Mouse (Mus musculus) cortical plate, adult 2 months (tissue): ENCODE results near the gene Map2.

Experiments
- CTCF ChIP-seq: fragments of 200-500 bp; IDR thresholded peaks from 2 replicates; pipeline ENCODE4 v1.5.1; 2011; ENCODE audit warnings: mild to moderate bottlenecking, control low read depth, low read length; ENCODE audit not compliant: insufficient read depth; ENCODE audit errors: extremely low read depth
- POLR2A ChIP-seq: fragments of 200-500 bp; IDR thresholded peaks from 2 replicates; pipeline ENCODE4 v1.6.1; 2011; ENCODE audit warnings: mild to moderate bottlenecking, low read length, control low read depth; ENCODE audit not compliant: insufficient read depth; ENCODE audit errors: extremely low read depth

GRCm38 (mm10) chr1:66386751-66387452, 211.8 kb downstream of the Map2 start:
- peak; percentile 63; the same call in 1 of the 2 replicates for TF ChIP-seq POLR2A
- TF ChIP-seq CTCF = no peak
